Mouse (Mus musculus) WW6 (cell line): ENCODE data around the gene Cpeb3.
"Not testable (repeated sequence)": the region's sequence is repeated elsewhere in the genome, so short reads cannot be mapped to it uniquely, and the experiment has no call there.

Experiments used
- DNase-seq: peaks from one replicate; pipeline ENCODE4 v3.0.0-alpha.2; 2013; ENCODE audit warnings: low read depth, low spot score

Gene Cpeb3

GRCm38 (mm10) chr19:37156040-37156439, 52.4 kb downstream of the Cpeb3 start:
- DNase-seq, result no peak

GRCm38 (mm10) chr19:37147145-37147544, 61.3 kb downstream of the Cpeb3 start:
- no peak for DNase-seq

- no peak for DNase-seq
Measured at GRCm38 (mm10) chr19:37145846-37146245, 62.6 kb downstream of the Cpeb3 start.

DNA sequence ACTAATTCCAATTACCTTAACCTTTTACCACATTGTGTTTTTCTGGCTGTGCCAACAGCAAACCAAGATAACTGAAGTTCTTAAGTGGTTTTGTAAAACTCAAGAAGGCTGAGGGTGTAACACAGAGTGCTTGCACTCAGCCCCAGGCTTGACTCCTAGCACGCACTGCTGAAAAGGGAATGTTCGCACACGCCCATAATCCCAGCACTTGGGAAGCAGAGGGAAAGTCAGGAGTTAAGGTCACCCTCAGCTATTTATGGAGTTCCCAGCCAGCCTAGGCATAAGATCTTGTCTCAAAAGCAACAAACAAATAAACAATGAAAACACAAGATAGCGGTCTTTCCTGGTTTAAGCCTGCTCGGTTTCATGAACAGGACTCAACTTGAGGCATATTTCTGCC, 63.0 kb downstream of the Cpeb3 start:
- DNase-seq, result no peak

DNA sequence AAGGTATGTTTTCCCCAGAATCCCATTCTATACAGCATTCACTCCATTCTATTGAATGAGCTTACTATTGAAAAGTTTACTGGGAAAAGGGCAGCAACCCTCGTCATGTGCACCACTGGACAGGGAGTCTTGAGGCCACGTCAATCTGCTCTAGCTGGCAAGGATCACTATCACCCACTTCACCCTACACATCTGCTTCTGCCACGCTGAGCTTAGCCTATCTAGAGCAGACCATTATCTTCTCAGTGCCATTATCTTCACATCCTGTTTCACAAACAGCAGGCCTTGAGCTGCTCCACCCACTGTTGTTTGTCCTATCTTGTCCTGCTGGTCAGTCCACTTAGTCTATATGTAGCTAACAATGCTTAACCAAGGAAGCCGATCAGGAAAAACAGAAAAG, 66.8 kb downstream of the Cpeb3 start:
- no peak for DNase-seq

DNA sequence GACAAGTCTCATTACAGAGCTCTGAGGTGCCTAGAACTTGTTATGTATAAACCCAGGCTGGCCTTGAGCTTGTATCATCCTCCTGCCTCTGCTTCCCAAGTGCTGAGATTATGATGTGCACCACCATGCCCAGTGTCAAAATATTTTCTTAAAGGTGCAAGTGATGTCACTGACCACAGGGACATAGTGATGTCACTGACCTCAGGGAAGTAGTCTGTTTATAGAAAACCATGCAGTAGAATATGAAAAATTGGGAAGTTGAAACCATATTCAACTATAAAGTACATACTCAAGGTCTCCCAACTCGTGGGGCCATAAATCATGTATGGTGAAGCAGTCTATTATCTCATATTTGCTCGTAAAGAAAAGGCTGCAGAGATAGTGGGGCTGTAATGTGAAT, 71.3 kb downstream of the Cpeb3 start:
- no peak for DNase-seq

- DNase-seq, result not testable (repeated sequence)
Measured at GRCm38 (mm10) chr19:37135459-37135858, 72.9 kb downstream of the Cpeb3 start.

GRCm38 (mm10) chr19:37133666-37134065, 74.7 kb downstream of the Cpeb3 start:
- DNase-seq, result no peak

DNA sequence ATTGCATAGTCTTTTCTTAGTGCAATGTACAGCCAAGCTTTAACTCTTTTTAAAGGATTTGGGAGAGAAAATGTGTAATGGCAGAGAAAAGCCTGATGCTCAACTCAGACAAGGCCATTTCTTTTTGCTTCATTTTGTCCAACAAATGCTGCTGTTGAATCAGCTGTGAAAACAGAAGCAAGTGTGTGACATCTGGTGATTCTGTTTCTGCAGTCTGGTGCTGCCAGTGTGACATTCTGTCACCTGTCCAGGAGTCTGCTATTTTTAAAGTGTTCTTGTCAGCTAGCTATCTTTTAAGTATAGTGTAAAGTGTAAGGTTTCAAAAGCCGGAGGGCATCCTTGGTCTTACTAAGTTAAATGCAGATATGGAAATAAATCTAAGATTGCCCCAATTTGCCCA, 76.7 kb downstream of the Cpeb3 start:
- DNase-seq, result no peak

GRCm38 (mm10) chr19:37128461-37128860, 79.9 kb downstream of the Cpeb3 start:
- no peak for DNase-seq

GRCm38 (mm10) chr19:37127018-37127567, 81.3 kb downstream of the Cpeb3 start:
- DNase-seq, result no peak

DNA sequence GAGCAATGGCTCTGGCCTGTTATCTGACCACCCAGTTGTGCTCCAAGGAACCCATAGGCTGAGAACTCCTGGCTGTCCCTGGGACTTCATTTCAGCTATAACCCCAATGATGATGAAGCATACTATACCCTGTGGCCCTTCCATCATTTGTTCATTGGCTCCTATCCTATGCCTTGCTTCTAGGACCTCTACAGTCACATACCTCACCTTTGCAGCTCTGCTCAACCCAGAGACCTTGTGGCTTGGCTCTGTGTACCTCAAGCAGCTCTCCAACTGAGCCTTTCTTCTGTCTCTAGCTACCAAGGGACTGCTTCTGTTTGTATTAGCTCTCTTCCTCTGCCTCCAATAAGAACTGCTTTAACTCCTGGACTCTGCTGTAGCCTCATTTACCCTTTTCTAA, 83.4 kb downstream of the Cpeb3 start:
- no peak for DNase-seq

DNA sequence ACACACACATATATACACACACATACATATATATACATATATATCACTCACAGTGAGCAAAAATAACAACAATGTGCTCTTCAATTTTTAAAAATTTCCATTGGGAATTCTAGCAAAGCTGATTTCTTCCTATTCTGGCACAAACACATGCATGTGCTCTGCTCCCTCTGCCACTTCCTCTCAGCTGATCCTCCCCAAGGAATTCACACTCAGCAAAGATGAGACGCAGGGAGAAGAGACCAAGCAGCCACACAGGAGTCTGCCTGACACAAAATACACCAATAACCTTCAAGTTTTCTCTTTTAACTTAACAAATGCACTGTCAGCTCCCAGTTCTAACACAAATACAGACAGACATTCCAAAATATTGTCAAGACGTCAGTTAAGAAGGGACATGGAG, 89.1 kb downstream of the Cpeb3 start:
- DNase-seq, result no peak

- DNase-seq, result no peak
Measured at GRCm38 (mm10) chr19:37115824-37116223, 92.6 kb downstream of the Cpeb3 start.

GRCm38 (mm10) chr19:37115374-37115773, 93.0 kb downstream of the Cpeb3 start:
- no peak for DNase-seq

DNA sequence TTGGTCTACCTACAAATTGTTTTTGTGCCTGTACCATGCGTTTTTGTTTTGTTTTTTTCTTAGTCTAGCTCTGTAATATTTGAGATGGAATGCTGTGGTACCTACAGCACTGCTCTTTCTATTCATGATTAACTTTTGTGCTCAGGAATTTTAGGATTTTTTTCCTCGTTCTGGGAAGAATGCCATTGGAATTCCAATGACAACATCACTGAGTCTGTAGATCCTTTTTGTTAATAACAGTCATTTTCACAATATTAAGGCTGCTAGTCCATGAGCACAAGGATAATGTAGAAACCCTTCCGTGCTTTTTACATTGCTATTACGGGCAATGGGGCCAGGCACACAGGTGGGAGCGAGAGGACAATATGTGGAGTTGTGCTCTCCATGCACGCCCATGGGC, 96.6 kb downstream of the Cpeb3 start:
- no peak for DNase-seq

- DNase-seq, result no peak
Measured at GRCm38 (mm10) chr19:37110494-37110893, 97.9 kb downstream of the Cpeb3 start.

GRCm38 (mm10) chr19:37109853-37110252, 98.5 kb downstream of the Cpeb3 start:
- DNase-seq, result no peak

- DNase-seq, result no peak
Measured at GRCm38 (mm10) chr19:37100689-37101088, 107.7 kb downstream of the Cpeb3 start.

DNA sequence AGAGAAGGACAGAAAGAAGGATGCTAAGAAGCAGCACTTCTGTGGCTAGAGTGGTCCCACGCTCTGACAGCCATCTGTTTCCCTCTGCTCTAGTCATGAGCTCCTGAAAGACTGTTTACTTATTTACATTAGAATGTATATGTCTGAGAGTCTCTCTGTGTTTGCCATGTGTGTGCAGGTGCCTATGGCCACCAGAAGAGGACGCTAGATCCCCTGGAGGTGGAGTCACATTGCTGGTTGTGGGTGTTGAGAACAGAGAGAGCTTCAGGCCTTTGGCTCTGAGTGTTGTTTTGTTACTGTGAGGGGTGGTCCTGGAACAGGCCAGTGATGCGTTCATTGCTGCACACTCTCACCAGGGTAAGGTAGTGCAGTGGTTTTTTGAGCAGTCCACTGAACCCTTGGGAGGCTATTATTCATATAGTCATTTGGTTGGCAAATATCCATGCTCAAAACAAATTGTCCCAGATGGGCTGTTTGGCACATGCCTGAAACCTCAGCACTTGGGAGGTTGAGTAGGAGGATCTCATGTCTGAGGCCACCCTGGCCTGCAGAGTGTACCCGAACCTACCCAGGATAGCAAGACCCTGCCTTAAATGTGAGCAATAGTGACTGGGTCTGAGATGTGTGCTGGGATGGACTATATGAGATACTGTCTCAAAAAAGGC, 112.6 kb downstream of the Cpeb3 start:
- no peak for DNase-seq

- no peak for DNase-seq
Measured at GRCm38 (mm10) chr19:37093181-37093580, 115.2 kb downstream of the Cpeb3 start.

DNA sequence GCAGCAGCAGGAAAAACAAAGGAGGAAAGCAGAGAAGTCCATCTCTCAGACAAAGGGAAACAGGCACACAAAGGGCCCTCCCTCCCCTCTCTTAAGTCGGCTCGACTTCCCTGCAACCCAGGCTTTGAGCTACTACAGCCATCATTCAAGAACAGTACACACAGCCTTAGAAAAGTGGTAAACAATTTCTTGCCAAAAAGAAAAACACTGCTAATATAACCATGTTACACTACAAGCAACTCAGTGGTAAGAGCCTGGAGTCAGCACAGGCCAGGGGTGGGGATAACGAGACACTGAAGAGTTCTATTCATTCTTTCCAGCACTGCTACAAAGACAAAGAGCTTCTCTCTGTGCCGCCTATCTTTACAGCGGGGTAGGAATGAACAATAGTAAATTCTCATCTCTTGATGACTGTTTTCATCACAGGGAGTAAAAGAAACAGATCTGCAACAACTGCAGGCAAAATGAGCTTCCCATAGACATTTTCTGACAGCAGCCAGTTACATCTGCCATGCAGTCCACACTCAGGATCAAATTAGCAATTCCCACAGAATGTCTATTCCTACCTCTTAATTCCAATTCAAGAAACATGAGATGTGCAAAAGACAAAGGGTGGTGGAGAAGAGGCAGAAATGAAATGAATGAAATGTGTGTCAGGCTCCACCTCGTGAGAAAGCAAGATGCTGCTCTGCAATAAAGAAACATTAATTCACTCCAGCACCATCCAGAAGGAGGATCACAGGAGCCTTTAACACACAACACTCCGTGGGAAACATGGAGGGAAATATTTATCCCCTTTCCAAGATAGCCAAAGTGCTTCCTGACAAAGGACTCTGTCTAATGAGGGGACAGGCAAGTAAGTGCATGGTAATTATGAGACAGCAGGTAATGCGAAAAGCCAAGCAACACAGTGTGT, 118.0 kb downstream of the Cpeb3 start:
- DNase-seq, result no peak
